Mouse (Mus musculus) myocyte (in vitro differentiated cells): ENCODE measurements around the gene Kyat3. TPM values are rescaled to one million over a fixed set of nuclear protein-coding genes. Genes with fewer than 3 reads are reported as not detected.
"Not testable (repeated sequence)": the region's sequence is repeated elsewhere in the genome, so short reads cannot be mapped to it uniquely, and the experiment has no call there.

Experiments
- H3K27me3 ChIP-seq: one replicate; pipeline ENCODE4 v1.6.1; 2011; ENCODE audit not compliant: control insufficient read depth, insufficient read depth, insufficient read length
- H3K36me3 ChIP-seq: one replicate; pipeline ENCODE4 v1.6.1; 2011; ENCODE audit not compliant: control insufficient read depth, insufficient read depth
- H3K4me2 ChIP-seq: one replicate; pipeline ENCODE4 v1.6.1; 2011; ENCODE audit warnings: low read depth, control low read depth
- H3K4me3 ChIP-seq: one replicate; pipeline ENCODE4 v1.5.1; 2011; ENCODE audit warnings: mild to moderate bottlenecking, control low read depth, moderate library complexity
- H3K79me2 ChIP-seq: one replicate; pipeline ENCODE4 v1.6.1; 2011; ENCODE audit not compliant: control insufficient read depth, insufficient read depth
- H3ac ChIP-seq: one replicate; pipeline ENCODE4 v1.6.1; 2011; ENCODE audit not compliant: control insufficient read depth, insufficient read length
- CEBPB ChIP-seq: IDR thresholded peaks from 2 replicates; pipeline ENCODE4 v1.6.1; 2011; ENCODE audit warnings: mild to moderate bottlenecking, moderate library complexity; ENCODE audit not compliant: poor library complexity, insufficient read depth, severe bottlenecking
- E2F4 ChIP-seq: IDR thresholded peaks from one replicate; pipeline ENCODE4 v1.6.1; 2011; ENCODE audit warnings: mild to moderate bottlenecking, control low read depth, moderate library complexity; ENCODE audit not compliant: insufficient read depth
- MAX ChIP-seq: IDR thresholded peaks from one replicate; pipeline ENCODE4 v1.6.1; 2011; ENCODE audit warnings: low read depth, mild to moderate bottlenecking, control low read depth
- MYOD1 ChIP-seq, 3 experiments: IDR thresholded peaks; one replicate each; pipeline ENCODE4 v1.6.1; 2011; ENCODE audit warnings: control low read depth in 2 of 3, low read depth in 2 of 3, mild to moderate bottlenecking in 2 of 3, moderate library complexity in 1 of 3; ENCODE audit not compliant: insufficient read length in 2 of 3, control insufficient read depth in 1 of 3
- MYOG ChIP-seq, 3 experiments: IDR thresholded peaks; one replicate each; pipeline ENCODE4 v1.6.1; 2011; ENCODE audit warnings: control low read depth in 2 of 3, low read depth in 2 of 3, mild to moderate bottlenecking in 2 of 3; ENCODE audit not compliant: insufficient read length in 2 of 3, control insufficient read depth in 1 of 3, insufficient read depth in 1 of 3
- POLR2A ChIP-seq: IDR thresholded peaks from one replicate; pipeline ENCODE4 v1.6.1; 2011; ENCODE audit warnings: low read depth, mild to moderate bottlenecking, control low read depth, moderate library complexity; ENCODE audit not compliant: insufficient read length
- POLR2AphosphoS2 ChIP-seq: IDR thresholded peaks from one replicate; pipeline ENCODE4 v1.6.1; 2011; ENCODE audit warnings: low read depth, control low read depth; ENCODE audit not compliant: insufficient read length
- REST ChIP-seq: IDR thresholded peaks from one replicate; pipeline ENCODE4 v1.6.1; 2011; ENCODE audit warnings: mild to moderate bottlenecking, control low read depth, moderate library complexity; ENCODE audit not compliant: insufficient read depth, insufficient read length
- SRF ChIP-seq: IDR thresholded peaks from one replicate; pipeline ENCODE4 v1.6.1; 2011; ENCODE audit warnings: low read depth; ENCODE audit not compliant: control insufficient read depth, insufficient read length
- TCF12 ChIP-seq: IDR thresholded peaks from one replicate; pipeline ENCODE4 v1.6.1; 2011; ENCODE audit warnings: mild to moderate bottlenecking, control low read depth; ENCODE audit not compliant: poor library complexity, insufficient read depth, severe bottlenecking
- TCF3 ChIP-seq: IDR thresholded peaks from one replicate; pipeline ENCODE4 v1.6.1; 2011; ENCODE audit warnings: low read depth, control low read depth; ENCODE audit not compliant: insufficient read length
- USF1 ChIP-seq: IDR thresholded peaks from one replicate; pipeline ENCODE4 v1.6.1; 2011; ENCODE audit warnings: low read depth, mild to moderate bottlenecking, control low read depth, moderate library complexity
- polyA plus RNA-seq: library from polyadenylated mRNA; unstranded; fragments of >200 nt; fragmentation: generic; extraction: Trizol; gene quantifications from one replicate; pipeline ENCODE4 v1.2.1, GENCODE M21; 2012; ENCODE audit warnings: missing spikeins

The Kyat3 gene
- polyA plus RNA-seq, 1 experiment, result 1.9 TPM

DNA sequence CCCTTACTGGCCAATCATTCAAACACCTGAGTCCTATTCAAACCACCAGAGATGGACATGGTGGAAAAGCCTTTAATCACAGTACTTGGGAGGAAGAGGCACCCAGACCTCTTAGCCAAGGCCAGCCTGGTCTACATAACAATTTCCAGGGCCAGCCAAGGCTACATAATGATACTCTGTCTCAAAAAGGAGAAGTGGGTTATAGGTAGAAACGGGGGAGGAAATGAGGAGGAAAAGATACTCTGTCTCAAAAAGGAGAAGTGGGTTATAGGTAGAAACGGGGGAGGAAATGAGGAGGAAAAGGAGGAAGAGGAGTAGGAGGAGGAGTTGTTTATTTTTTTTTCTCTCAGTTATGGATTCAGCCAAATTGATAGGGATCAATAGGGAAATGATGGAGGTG lies 4.3 kb upstream of the Kyat3 start:
- Histone ChIP-seq H3K36me3 (no peaks in the 10 kb centered on the region), H3K4me3 (no peak overlapping the region), H3K79me2 (no peaks in the 10 kb centered on the region), H3ac (no peak overlapping the region), H3K27me3 (no peaks in the 10 kb centered on the region), H3K4me2 (no peak overlapping the region)
- TF ChIP-seq POLR2AphosphoS2, result no peak
- TF ChIP-seq MAX, result no peak
- no peak for TF ChIP-seq MYOD1 (IDR thresholded peaks at IDR 0.05; ENCODE audit: control insufficient read depth in 1 of 3, insufficient read length in 2 of 3, low read depth in 2 of 3)
- TF ChIP-seq USF1, result no peak
- TF ChIP-seq SRF, result no peak
- TF ChIP-seq TCF12, result no peak
- no peak for TF ChIP-seq POLR2A
- TF ChIP-seq E2F4, result no peak

DNA sequence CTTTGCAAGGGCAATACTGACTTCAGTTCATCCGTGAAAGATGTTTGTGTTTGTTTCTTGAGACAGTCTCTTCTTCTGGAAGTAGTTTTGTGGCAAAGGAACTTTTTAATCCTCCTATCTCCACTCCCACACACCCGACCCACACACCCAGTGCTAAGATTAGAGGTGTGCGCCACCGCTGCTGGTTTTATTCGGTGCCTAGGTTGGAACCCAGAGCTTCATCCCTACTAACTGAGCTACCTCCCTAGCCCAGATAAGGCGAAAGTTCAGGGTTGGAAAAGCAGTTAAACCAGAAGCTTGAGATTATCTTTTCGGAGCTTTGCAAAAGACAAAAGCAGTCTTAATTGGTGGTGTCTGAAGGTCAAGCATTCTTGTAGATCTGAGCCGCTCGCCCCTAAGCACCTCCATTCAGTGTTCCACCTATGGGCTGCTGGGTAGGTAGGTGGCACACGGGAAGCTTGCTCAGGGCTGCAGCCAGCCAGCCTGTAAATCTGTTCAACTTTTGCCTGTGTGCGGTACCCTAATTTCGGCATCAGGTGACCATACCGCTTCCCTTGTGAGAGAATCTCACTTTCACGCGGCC lies 647 bp downstream of the Kyat3 start:
- H3K4me3 ChIP-seq, result peak overlapping the region; percentile 28
- TF ChIP-seq MYOD1 (IDR thresholded peaks at IDR 0.05; ENCODE audit: control insufficient read depth in 1 of 3, insufficient read length in 2 of 3, low read depth in 2 of 3), result no peak
- no peak for TF ChIP-seq USF1
- TF ChIP-seq E2F4, result no peak
- H3K79me2 ChIP-seq, result no peaks in the 10 kb centered on the region
- no peaks in the 10 kb centered on the region for H3K36me3 ChIP-seq
- peak overlapping the region; percentile 43 for H3ac ChIP-seq
- H3K27me3 ChIP-seq, result peaks cover 8% of the 10 kb centered on the region
- peak overlapping the region; percentile 99 for H3K4me2 ChIP-seq

DNA sequence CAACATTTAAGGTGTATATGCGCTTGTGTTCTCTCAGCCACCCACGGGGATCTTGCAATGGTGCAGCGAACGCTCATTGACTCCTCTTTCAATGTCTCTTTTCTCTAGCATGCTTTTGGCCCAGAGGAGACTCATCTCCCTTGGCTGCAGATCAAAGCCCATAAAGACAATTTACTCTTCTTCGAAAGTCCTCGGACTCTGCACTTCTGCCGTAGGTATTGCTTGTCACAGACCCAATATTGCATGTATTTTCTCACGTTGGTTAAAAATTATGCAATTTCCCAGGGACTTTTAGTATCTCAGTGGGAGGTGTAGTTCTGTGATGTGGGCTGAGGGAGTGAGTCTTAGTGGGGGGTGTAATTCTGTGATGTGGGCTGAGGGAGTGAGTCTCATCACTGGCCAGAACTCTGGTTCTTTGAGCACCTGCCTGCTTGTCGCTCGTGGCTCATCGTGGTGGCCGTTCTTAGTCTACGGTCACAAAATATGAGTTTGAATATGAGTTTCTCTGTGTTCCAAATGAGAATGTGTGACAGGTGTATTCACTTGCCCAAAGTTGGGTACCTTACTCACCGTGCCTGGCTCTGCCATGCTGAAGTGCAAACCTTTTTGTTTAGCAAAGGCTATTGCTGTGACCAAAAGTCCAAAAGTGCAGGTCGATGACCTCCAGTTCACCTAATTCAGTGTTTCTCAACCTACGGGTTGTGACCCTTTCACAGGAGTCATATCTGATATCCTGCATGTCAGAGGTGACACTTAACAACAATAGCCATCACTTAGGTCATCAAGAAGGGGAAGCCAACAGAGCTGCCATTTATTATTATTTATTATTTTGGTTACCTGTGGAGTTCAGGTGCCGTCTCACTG lies 6.0 kb downstream of the Kyat3 start:
- H3K4me2 ChIP-seq, result no peak overlapping the region
- no peak overlapping the region for H3ac ChIP-seq
- H3K4me3 ChIP-seq, result no peak overlapping the region
- peaks cover 8% of the 10 kb centered on the region for H3K27me3 ChIP-seq
- H3K36me3 ChIP-seq, result no peaks in the 10 kb centered on the region
- H3K79me2 ChIP-seq, result no peaks in the 10 kb centered on the region
- TF ChIP-seq MAX (no peak), REST (no peak), CEBPB (no peak), SRF (no peak), POLR2AphosphoS2 (no peak), MYOD1 (IDR thresholded peaks at IDR 0.05; ENCODE audit: control insufficient read depth in 1 of 3, insufficient read length in 2 of 3, low read depth in 2 of 3) (no peak), E2F4 (no peak), MYOG (IDR thresholded peaks at IDR 0.05; ENCODE audit: control insufficient read depth in 1 of 3, insufficient read depth in 1 of 3, insufficient read length in 2 of 3, low read depth in 2 of 3) (no peak), POLR2A (no peak), TCF12 (no peak), USF1 (no peak)

DNA sequence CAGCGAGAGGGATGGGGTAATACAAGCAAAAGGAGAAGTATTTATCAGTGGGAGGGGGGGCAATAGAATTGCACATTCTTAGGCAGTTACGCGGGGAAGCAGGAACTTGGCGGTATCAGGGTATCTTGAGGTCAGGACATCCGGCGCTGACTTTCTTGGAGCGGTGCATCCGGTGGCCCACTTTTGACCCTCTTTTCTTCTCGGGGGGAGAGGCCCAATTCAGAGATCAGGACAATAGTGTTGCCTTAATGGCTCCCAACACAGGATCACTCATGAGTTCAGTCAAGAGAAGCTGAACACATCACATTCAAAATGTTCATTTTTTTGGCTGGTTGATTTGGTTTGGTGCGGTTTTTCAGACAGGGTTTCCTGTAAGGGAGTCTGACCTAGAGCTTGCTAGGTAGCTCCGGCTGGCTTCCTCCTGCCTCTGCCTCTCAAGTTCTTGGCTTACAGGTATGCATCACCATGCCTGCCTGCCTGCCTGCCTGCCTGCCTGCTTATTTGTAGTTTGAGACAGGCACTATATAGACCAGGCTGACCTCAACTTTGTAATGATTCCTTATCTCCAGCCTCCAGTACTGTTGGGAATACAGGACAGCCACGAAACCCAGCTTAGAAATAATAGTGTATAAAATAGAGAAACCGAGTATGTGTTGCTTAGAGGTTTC lies 7.5 kb downstream of the Kyat3 start:
- not testable (repeated sequence) for H3K36me3 ChIP-seq, H3K27me3 ChIP-seq, H3ac ChIP-seq, H3K4me2 ChIP-seq, H3K4me3 ChIP-seq, H3K79me2 ChIP-seq

DNA sequence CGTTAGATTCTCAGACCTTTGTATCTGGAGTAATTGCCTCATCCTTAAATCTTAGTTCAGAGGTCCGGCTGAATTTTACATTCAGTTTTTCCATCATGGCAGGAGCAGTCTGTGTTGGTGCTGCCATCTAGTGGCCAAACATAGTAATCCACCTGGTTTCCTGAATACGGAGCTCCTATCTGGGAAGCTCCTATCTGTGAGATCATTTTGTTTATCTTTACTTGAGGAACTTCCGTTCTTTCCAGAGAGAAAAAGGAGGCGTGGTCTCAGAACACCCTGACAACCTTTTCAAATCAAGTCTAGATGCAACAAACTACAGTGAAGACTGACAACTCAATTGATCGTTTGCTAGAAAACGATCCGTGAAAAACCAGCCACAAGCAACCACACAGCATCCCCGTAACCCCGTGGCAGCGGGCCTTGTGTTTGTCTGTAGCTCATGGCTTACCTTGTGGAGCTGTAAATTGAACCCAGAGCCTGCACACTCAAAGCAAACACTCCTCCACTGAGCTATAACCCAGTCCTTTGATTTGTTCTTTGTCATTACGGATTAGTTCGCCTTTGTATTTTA lies 8.1 kb downstream of the Kyat3 start:
- H3ac ChIP-seq, result no peak overlapping the region
- peaks cover 2% of the 10 kb centered on the region for H3K27me3 ChIP-seq
- TF ChIP-seq POLR2A (no peak), E2F4 (no peak), POLR2AphosphoS2 (no peak), MYOD1 (IDR thresholded peaks at IDR 0.05; ENCODE audit: control insufficient read depth in 1 of 3, insufficient read length in 2 of 3, low read depth in 2 of 3) (no peak), SRF (no peak), TCF3 (no peak), CEBPB (no peak), TCF12 (no peak), MYOG (IDR thresholded peaks at IDR 0.05; ENCODE audit: control insufficient read depth in 1 of 3, insufficient read depth in 1 of 3, insufficient read length in 2 of 3, low read depth in 2 of 3) (no peak), USF1 (no peak), REST (no peak), MAX (no peak)
- no peak overlapping the region for H3K4me2 ChIP-seq
- no peaks in the 10 kb centered on the region for H3K79me2 ChIP-seq
- no peaks in the 10 kb centered on the region for H3K36me3 ChIP-seq
- no peak overlapping the region for H3K4me3 ChIP-seq
